Mouse (Mus musculus) 3134 (cell line): ENCODE measurements around the gene Mafg.

ENCODE experiments used
- DNase-seq: peaks from one replicate; pipeline ENCODE4 v3.0.0-alpha.2; 2011; ENCODE audit warnings: low spot score; ENCODE audit not compliant: insufficient read length; ENCODE audit errors: extremely low read depth

The Mafg gene

GRCm38 (mm10) chr11:120647047-120647830, 13.8 kb upstream of the Mafg start:
- DNase-seq: no peak

- DNase-seq: peak; percentile 97
Observed at GRCm38 (mm10) chr11:120643601-120643987, 10.2 kb upstream of the Mafg start, which contains the start of gene Pycr1. Pycr1 (minus strand) TSS chr11:120643769.

GRCm38 (mm10) chr11:120642939-120643600, 9.7 kb upstream of the Mafg start:
- DNase-seq: no peak

- no peak for DNase-seq
Observed at GRCm38 (mm10) chr11:120641869-120642268, 8.5 kb upstream of the Mafg start.

GRCm38 (mm10) chr11:120641255-120641654, 7.9 kb upstream of the Mafg start:
- DNase-seq: no peak

GRCm38 (mm10) chr11:120634810-120635209, 1.4 kb upstream of the Mafg start:
- DNase-seq: no peak

GRCm38 (mm10) chr11:120632559-120633519, 561 bp downstream of the Mafg start:
- peak; percentile 89 for DNase-seq

- no peak for DNase-seq
Observed at GRCm38 (mm10) chr11:120631726-120632448, 1.5 kb downstream of the Mafg start.

GRCm38 (mm10) chr11:120630881-120631725, 2.3 kb downstream of the Mafg start:
- no peak for DNase-seq

GRCm38 (mm10) chr11:120630401-120630871, 3.0 kb downstream of the Mafg start:
- peak; percentile 70 for DNase-seq

GRCm38 (mm10) chr11:120629911-120630310, 3.5 kb downstream of the Mafg start:
- peak; percentile 57 for DNase-seq

- DNase-seq: peak; percentile 63
Observed at GRCm38 (mm10) chr11:120629341-120629730, 4.1 kb downstream of the Mafg start.

GRCm38 (mm10) chr11:120628601-120629340, 4.6 kb downstream of the Mafg start:
- no peak for DNase-seq

GRCm38 (mm10) chr11:120627468-120628300, 5.7 kb downstream of the Mafg start:
- no peak for DNase-seq

GRCm38 (mm10) chr11:120626785-120627467, 6.5 kb downstream of the Mafg start:
- DNase-seq: no peak

- no peak for DNase-seq
Observed at GRCm38 (mm10) chr11:120625152-120625775, 8.1 kb downstream of the Mafg start, which contains the start of gene Sirt7. Sirt7 (minus strand) TSS chr11:120625240.
